Mouse (Mus musculus): ENCODE data around the gene Fancc.

DNA sequence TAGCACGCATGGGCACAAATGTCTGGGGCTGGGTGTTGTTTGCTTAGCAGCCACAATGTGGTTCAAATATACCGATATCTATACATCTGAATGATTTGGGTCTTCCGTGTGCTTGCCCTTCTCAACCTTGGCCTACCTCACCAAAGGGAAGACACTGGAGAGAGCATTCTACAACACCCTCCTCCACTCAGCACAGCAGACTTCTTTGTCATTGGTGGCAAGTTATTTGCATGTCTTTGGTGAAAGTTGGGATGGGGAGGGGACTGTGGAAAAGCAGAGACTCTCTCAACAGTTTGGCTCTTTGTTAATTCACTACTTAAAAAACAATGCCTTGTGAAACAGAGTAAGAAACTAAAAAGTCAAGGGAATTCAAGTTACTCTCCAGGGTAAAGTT lies 33.3 kb upstream of the Fancc start:
- TF ChIP-seq CTCF (IDR thresholded peaks at IDR 0.05; ENCODE audit: low read depth, low read length), result no peak
- no peak for TF ChIP-seq POLR2A (IDR thresholded peaks at IDR 0.05; ENCODE audit: extremely low read depth, insufficient read depth, low read length)
